Mouse (Mus musculus) 3T3-L1 (cell line): ENCODE measurements around the gene Nhsl1.

Source experiments
- DNase-seq: peaks from one replicate; pipeline ENCODE4 v3.0.0-alpha.2; 2015; ENCODE audit warnings: low read depth, low spot score

The Nhsl1 gene

GRCm38 (mm10) chr10:18484731-18485130 is 165.9 kb downstream of the Nhsl1 start:
- no peak for DNase-seq

- DNase-seq, result no peak
These were observed 169.5 kb downstream of the Nhsl1 start for GRCm38 (mm10) chr10:18488239-18488803.

DNA sequence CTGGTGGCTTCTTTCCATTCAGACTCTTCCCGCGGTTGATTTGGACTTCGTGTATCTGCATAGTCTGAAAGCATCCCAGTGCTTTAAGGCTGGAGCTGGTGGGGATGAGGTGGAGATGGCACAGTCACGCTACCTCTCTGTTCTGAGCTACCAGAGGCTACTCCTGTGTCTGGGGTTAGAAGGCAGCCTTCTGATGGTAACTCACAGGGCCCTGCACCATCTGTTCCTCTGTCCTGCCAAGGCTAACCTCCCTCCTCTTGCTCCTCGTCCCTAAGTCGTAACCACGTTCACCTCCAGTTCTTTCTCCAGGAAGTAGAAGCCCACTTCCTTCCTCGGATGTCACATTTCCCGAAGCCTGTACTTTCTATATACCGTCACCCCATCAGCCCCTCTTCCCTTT is 171.2 kb downstream of the Nhsl1 start:
- DNase-seq, result no peak

DNA sequence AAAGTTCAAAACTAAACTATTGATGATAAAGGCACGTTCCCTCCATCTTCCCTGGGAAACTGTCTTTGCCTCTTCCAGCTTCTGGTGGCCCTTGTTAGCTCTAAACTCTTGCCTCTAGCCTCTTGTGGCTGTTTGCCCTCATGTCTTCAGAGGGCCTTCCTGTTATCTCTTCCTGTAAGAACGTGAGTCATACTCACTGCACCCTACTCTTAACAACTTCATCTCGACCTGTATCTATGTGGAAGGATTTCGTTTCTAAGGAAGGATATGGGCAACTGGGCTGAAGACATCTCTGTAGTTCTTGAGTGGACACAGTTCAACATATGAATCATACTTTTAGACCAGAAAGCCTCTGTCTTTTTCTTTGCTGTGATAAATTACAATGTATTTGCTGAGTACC is 173.2 kb downstream of the Nhsl1 start:
- DNase-seq, result no peak

GRCm38 (mm10) chr10:18493010-18493894 is 174.5 kb downstream of the Nhsl1 start:
- no peak for DNase-seq

- no peak for DNase-seq
These were observed 175.5 kb downstream of the Nhsl1 start for GRCm38 (mm10) chr10:18494249-18494648.

GRCm38 (mm10) chr10:18497066-18497465 is 178.3 kb downstream of the Nhsl1 start:
- no peak for DNase-seq

DNA sequence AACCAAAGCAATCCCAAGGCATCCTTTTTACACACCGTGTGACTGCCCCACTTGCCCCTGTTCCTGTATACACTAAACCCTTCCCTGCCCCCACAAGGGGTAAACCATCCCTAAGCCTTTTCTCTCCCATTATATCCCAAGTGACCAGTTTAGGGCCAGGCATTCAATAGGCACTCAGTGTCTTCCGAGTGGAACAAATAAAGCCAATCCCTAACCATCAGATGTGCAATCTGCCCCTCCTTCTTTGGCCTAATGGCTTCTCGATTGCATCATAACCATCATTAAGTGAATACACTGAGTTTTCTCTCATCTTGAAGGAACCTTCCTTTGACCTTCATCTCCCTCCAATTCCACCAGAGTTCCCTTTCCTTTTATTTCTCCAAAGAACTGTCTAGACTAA is 183.2 kb downstream of the Nhsl1 start:
- no peak for DNase-seq

DNA sequence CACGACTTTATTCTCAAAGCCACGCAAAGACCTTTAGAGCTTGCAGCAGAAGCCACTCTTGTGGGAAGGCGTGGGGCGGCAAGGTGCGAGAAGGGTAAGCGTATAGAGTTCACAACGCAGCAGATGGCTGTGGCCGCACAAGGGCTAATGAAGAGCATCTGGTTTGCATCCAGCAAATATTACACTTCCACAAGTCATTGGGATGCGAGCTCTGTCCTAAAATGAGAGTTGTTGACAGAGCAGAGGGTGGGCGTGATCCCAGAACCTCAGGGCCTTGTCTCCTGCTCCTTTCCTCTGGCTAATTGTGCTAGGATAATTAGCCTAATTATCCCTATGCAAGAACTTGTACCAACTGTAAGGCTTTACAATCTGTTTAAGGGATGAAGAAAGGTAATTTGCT is 186.9 kb downstream of the Nhsl1 start:
- DNase-seq, result no peak

GRCm38 (mm10) chr10:18506501-18506946 is 187.7 kb downstream of the Nhsl1 start:
- peak; percentile 39 for DNase-seq

DNA sequence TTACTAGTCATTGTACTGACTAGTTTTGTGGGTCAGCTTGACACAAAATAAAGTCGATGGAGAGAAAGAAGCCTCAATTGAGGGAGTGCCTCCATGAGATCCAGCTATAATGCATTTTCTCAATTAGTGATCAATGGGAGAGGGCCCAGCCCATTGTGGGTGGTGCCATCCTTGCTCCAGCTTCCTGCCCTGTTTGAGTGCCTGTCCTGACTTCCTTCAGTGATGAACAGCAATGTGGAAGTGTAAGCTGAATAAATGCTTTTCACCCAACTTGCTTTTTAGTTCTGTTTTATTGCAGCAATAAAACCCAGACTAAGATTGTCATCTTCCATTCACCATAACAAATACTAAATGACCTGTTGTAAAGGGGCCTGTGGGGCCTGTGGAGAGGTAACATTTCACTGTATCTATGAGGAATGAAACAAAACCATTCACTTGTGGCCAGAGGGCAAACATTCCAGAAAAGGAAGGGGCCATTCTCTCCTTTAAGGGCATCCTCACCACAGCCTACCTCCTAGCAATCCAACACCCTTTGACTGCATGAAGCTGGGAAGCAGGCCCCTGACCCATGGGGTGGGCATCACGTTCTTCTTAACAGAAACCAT is 189.2 kb downstream of the Nhsl1 start:
- no peak for DNase-seq

- no peak for DNase-seq
These were observed 189.8 kb downstream of the Nhsl1 start for GRCm38 (mm10) chr10:18508586-18508985.

DNA sequence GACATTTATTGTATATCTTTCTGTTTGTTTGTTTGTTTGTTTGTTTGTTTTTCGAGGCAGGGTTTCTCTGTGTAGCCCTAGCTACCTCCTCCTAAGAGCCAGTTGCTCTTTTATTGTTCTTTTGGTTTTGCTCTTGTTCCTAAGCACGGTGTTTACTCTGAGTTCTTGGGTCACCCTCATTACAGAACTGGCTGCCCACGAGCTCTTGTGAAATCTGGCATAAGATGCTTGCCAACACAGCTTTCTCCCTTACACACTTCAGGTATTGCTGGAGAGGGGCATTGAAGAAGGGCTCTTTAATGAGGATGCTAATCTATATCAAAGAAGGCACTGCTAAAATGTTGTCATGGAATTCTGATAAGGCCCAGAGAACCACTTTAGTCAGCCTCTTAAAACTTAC is 191.9 kb downstream of the Nhsl1 start:
- no peak for DNase-seq

DNA sequence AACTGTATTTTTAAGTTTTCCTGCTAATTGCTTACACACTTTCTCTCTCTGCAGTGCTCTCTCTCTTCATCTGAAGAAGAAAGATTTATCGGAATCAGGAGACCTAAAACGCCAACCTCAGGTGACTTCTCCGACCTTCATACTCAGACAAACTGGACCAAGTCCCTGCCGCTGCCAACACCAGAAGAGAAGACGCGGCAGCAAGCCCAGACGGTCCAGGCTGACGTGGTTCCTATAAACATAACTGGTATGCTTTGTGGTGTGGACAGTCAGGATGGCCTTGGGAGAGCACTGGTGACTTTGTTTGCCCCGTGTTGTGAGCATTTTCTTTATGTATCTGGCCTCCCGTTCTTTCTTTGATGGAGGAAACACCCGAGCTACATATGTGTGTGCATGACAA is 192.7 kb downstream of the Nhsl1 start:
- no peak for DNase-seq

DNA sequence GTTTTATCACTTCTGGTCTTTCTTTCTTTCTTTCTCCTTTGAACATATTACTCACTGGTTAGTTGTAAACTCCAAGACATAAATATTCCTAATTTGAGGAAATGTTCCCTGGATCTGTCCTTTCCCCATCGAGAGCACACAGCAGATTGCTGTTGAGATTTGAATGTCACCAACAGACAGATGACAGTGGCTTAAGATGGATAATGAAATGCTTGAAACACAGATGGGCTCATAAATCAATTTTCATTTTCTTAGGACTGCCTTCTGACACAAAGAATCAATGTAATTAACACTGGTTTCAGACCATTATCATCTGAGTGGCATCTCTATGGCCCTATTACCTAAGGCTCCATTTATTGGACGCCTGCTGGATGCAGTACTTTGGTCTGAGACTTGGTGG is 203.8 kb downstream of the Nhsl1 start:
- no peak for DNase-seq

DNA sequence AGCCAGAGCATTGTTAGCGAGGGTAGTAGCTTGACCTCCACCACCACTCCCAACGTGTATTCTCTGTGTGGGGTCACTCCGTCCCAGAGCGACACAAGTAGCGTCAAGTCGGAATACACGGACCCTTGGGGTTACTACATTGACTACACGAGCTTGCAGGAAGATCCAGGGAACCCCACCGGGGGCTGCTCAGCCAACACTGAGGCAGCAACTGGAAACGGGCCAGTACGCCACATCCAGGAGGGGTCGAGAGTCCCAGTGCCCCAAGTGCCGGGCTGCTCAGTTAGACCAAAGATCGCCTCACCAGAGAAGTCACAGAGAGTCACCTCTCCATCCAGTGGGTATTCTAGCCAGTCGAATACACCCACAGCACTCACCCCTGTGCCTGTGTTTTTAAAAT is 206.5 kb downstream of the Nhsl1 start:
- no peak for DNase-seq

DNA sequence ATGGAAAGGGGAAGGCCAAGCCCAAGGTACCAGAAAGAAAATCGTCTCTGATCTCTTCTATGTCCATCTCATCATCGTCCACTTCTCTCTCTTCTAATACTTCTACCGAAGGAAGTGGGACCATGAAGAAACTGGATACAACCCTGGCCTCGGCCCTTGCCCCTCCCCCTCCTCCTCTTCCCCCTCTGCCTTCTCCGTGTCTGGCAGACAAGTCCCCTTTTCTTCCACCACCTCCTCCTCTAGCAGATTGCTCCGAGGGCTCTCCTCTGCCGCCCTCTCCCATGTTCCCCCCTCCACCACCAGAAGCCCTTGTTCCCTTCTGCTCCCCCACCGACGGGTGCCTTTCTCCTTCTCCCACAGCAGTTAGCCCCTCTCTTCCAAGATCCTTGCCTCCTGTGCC is 206.9 kb downstream of the Nhsl1 start:
- DNase-seq, result no peak

DNA sequence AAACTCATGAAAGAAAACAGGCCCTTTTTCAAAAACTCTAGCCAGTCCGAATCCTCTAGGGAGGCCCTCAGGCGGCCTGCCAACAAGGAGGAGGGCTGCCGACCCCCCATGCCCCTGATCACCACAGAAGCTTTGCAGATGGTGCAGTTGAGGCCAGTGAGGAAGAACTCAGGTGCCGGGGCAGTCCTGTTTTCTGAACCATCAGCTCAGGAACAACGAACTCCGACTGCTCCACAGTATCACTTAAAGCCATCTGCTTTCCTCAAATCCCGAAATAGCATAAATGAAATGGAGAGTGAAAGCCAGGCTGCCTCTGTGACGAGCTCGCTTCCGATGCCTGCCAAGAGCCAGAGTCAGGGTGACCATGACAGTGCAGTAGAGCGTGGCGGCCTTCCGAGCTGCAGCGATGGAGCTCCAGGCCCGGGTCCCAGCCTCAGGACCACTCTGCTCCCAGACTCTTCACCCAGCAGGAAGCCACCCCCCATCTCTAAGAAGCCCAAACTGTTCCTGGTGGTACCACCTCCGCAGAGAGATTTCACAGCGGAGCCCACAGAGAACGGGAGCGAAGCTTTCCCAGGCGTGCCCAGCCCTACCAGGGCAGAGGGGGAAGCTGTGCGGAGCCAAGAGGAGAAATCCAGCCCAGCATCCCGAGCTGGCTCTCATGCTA is 207.5 kb downstream of the Nhsl1 start:
- no peak for DNase-seq

DNA sequence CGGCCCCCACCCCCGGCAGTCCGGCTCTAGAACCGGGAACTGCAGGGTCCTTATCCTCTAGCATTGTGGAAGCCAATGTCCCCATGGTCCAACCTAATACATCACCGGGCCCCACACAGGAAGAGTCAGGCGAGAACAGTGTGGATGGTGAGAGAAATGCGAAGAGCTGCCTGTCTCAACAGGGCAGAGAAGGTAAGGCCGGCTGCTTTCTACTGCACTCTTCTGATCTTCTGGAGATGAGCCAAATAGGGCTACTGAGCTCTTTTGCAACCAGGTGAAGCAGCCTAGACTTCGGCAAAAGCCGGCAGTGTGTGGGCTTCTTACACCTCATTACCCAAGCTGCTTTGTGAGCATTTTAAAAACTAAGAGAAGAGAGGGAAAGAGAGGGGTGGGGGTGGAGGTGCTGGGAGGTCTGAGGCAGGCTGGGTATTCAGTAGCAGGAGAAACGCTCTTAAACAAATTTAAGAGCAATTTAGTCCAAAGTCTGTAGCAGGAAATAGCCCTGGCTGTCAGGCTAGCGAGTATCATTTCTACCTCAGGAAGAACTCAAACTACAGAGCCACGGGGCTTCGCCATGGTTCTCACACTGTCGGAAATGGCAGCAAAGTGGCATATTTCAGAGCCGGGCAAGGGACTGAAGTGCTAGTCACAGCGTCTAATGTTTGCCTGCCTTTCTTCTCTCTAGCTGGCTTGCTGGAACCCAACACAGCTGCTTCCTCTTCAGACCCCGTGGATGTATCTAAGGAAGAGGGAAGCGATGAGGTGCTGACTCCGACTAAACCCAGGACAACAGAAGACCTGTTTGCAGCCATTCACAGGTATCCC is 208.3 kb downstream of the Nhsl1 start:
- DNase-seq, result no peak

- DNase-seq, result no peak
These were observed 209.0 kb downstream of the Nhsl1 start for GRCm38 (mm10) chr10:18527766-18528165.

DNA sequence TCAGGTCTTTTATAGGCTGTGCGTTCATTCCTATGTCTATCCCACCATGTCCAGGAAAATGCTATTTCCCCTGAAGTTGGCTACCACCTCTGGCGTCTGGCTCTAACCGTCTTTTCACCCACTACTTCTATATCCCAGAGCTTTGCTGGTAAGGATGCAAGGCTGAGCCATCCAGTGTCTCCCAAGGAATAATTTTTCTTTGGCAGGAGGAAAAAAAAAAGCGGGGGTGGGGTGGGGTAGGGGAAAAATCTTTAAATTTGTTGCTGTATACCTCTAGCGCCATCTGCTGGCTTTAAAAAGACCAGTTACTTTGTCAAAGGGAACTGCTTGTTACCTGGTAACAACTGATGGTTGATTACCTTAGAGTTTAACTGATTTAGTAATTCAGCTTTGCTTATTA is 209.7 kb downstream of the Nhsl1 start:
- peak; percentile 58 for DNase-seq
